Mouse (Mus musculus): ENCODE results near the gene Hs3st6.
A peak's percentile ranks its signal among the peaks of the same experiment; 100 is the strongest.

Hs3st6 gene

DNA sequence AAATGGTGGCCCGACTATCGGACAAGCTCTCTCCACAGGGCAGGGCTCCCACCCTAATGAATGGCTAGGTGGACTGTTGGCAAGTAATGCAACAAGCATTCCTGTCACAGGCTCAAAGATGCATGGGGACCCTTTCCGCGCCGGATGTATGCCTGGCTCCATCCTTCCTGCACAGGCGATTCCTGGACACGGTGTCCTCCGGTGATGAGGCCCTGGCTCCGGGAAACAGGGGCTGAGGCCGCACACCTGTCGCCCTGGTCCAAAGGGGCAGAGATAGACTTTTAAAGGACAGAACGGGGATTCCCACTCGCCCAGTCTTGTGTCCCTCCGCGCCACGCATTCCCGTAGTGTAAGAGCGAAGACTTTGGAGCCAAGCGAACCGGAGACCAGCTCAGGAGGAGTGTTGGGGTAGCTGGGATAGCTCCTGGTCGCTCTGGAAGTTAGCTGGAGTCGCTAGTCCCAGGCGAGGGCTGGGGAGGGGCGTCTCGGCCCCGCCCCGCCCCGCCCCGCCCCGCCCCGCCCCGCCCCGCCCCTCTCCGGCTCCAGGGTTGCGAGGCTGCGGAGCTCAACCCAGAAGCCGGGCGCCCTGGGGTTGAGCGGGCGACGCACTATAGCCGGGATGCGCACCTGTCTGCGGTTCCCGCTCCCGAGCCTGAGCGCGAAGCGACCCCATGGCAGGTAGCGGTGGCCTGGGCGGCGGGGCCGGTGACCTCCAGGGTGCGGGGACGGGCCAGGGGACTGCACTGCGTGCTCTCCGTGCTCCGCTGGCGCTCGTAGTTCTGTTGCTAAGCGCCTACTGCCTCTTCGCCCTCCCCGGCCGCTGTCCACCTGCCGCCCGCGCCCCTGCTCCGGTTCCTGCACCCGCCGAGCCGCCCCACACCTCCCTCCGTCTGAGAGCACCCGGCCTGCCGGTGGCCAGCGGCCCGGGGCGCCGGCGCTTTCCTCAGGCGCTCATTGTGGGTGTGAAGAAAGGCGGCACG lies at the start of gene Hs3st6:
Gene Hs3st6, plus strand, starts transcription at position 574 of the 980 bp plus-strand sequence.
- no peak for TF ChIP-seq GATA4 (IDR thresholded peaks at IDR 0.05; ENCODE audit: insufficient replicate concordance, low read length)

DNA sequence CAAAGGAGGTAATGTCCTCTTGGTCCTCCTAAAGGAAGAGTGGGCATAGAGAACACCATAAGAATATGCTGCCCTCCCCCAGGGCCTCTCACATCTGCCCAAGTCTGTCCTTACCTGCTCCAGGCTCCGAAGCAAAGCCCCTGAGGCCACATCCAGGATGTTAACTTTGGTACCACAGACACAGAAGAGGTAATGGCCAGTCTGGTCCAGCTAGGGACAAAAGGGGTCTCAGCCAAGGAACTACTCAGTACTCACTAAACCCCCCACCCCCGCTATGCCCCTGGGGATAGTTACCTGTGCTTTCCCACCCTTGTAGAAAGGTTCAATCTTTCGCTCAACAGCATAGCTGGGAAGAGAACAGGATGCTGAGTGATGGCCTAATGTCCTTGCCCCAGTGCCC lies 47.0 kb upstream of the Hs3st6 start:
- TF ChIP-seq GATA4 (IDR thresholded peaks at IDR 0.05; ENCODE audit: insufficient replicate concordance, low read length) = no peak

DNA sequence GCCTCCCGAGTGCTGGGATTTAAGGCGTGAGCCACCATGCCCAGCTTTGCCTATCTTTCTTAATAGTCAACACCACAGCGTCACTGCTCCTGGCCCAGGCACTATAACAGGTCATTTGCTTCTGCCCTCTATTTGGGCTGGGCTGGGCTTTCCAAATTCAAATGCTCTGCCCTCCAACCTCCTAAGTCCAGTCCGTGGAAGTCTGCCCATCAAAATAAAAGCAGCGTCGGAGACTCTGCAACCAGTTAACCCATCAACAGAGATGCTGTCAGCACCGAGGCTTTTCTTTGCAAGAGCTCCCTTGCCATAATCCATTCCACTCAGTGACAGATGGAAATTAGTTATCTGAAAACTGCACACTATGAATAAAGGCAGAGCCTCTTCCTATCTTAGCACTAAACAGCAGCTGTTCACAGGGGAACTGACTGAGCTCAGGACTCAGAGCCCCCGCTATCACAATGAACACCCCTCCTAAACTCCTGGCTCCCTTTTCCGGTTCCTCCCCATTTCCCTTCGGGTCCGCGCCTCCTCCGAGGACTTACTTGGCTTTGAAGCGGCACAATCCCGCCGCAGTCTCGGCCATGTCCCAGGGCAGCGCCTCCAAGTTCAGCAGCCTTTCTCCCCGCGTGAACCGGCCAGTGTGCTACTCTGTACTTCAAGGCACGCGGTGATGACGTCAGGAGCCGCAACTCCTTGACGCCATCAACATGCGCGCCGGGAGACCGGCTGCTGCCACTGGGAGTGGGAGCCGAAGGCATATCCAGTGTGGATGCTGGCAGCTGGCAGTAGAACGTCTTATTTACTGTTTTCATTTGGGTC lies 45.6 kb upstream of the Hs3st6 start, which contains the start of gene Tbl3:
Gene Tbl3, minus strand, starts transcription at position 679 of the 819 bp plus-strand sequence.
- peak; percentile 11; the same call in 1 of the 2 replicates for TF ChIP-seq GATA4 (IDR thresholded peaks at IDR 0.05; ENCODE audit: insufficient replicate concordance, low read length)

DNA sequence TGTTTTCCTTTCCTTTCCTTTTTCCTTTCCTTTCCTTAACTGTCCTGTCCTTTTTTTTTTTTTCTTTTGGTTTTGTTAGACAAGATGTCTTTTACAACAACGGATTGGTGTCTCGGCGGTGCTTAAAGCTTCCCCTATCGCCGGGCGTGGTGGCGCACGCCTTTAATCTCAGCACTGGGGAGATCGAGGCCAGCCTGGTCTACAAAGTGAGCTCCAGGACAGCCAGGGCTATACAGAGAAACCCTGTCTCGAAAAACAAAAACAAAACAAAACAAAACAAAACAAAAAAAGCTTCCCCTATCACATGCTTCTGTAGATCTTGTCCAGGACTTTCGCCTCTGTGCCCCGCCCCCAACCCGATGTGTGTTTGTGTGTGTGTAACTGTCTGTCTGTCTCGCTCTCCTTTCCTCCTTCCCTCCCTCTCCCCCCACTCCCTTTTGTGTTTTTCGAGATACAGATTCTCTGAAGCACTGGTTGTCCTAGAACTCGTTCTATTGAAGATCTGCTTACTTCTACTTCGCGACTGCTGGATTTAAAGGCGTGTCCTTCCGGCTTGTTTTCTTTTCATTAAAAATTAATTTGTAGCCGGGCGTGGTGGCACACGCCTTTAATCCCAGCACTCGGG lies 44.9 kb upstream of the Hs3st6 start:
- no peak for TF ChIP-seq GATA4 (IDR thresholded peaks at IDR 0.05; ENCODE audit: insufficient replicate concordance, low read length)

DNA sequence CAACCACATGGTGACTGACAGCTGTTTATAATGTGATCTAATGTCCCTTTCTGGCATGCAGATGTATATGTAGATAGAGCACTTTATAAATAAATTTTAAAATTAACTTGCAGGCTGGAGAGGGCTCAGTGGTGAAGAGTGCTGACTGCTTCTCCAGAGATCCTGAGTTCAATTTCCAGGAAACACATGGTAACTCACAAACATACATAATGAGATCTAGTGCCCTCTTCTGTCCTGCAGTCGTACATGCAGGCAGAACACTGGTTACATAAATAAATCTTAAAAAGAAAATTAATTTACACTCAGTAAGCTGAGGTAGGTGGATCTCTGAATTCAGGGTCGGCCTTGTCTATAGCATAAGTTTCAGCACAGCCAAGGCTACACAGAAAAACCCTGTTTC lies 44.1 kb upstream of the Hs3st6 start:
- no peak for TF ChIP-seq GATA4 (IDR thresholded peaks at IDR 0.05; ENCODE audit: insufficient replicate concordance, low read length)

DNA sequence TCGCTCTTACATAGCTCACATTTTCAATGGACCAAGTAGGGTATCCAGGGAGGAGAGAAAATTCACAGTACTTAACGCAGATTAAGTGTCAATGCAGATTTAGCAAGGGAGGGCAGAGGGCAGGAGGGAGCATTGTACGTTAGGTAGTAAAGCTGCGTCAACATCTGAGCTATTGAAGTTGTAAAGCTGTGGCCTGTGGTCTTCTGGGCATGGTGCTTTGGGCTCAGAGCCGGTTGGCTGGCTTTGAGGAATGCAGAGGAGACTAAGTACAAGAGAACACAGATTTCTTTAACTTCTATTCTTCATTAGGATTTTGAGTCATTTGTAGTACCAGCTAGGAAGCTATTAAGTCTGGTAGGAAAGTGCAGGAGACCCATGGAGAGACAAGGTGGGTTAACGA lies 37.2 kb upstream of the Hs3st6 start:
- TF ChIP-seq GATA4 (IDR thresholded peaks at IDR 0.05; ENCODE audit: insufficient replicate concordance, low read length) = no peak

DNA sequence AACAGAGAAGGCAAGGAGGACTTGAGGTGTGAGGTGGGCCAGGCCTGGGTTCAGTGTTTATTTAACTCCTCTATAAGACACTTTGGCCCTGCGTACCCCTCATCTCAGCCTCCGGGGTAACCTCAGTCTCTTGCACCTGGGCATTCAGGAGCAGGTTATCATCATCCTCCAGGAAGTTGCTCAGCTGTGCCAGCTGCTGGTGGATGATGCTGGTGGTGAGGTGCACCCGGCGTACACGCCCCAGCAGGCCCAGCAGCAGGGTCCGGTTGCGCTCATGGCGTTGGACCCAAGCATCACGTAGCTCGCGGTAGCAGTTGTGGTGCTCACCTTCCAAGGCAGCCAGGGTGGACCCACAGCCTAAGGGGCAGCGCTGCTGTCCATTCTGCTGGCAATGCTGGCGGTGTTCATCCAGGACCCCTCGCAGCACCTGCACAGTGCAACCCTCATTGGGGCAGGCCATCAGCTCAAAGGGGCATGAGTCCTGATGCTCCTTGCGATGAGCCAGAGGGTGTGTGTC lies 36.6 kb upstream of the Hs3st6 start:
- TF ChIP-seq GATA4 (IDR thresholded peaks at IDR 0.05; ENCODE audit: insufficient replicate concordance, low read length) = no peak

DNA sequence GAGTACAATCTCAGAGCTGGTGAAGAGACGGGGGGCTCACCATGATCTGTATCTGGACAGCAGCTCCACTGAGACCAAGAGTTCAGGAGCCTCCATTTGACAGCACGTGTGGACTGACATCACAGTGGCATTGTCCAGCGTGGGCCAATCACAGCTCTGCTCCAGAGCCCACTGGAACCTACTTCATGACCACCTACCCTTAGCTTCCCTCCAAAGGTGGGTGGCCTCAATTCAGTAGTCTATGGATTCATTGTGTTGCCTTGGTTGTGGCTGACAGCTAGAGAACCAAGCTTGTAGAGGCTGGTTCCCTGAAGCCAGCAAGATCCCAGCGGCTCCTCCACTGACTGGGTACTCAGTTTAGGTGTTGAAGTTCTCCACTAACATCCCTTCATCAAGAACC lies 34.8 kb upstream of the Hs3st6 start, which contains the start of the genes Rnf151 and Rps2:
Gene Rnf151, minus strand, starts transcription at position 121 of the 400 bp plus-strand sequence.
Gene Rps2, plus strand, starts transcription at position 174 of the 400 bp plus-strand sequence.
- TF ChIP-seq GATA4 (IDR thresholded peaks at IDR 0.05; ENCODE audit: insufficient replicate concordance, low read length) = no peak

DNA sequence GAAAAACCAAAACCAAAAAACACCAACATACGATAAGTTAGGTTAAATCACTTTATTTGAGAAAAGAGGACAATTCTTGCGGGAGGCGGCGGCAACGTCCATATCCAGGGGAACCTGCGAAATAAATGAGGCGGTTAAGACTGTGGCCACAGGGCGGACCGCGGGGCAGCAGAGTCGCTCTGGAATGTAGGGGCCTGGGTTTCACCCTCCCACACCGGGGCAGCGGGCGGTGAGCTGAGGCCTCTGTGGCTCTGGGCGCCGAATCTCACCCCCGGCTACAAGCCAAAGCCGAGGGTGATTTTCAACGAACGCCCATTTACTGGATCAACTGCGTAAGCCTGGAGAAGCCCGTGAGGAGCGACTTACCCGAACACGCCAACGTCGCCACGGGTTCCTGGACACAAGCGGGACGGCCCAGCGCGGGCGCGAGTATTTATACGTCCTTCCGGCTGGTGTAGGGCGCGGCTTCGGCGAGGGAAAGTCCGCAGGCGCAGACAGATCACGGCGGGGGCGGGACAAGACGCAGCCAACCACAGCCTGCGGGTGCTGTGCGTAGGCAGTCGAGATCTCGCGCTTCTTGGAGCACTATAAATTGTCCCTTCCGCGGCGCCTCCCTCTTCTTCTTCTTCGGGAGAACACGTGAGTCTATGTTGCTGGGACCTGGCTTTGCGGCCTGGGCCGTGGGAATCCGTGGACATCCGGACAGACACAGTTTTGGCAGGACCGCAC lies 33.1 kb upstream of the Hs3st6 start:
- TF ChIP-seq GATA4 (IDR thresholded peaks at IDR 0.05; ENCODE audit: insufficient replicate concordance, low read length) = no peak

DNA sequence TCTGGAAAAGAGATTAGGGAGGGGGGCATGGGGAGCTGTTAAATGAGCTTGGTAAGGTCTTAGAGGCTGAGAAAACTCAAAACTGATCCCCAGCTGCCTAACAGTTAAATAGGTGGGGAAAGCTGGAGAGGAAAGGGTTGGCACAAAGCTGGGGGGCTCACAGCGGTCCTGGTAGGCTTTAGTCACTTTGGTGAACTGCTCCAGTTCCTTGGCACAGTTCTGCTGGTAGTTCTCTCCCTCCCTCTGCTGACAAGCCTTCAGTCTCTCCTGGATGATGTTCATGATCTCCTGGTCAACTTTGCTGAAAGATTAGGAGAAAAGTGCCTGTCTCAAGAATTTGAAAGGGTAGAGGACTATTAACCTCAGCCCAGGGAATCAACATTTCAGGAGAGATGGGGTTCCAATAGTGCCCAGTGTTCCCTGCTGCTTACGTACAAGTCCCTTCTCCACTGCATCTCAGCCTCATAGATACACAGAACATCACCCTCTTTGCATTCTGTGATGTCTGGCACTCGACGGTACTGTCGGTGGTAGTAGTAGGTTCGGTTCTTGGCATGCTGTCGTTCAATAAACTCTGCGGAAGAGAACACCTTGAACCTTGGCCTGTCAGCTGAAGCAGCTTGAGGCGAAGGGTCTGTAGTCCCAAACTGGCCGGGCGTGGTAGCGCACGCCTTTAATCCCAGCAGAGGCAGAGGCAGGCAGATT lies 30.4 kb upstream of the Hs3st6 start:
- no peak for TF ChIP-seq GATA4 (IDR thresholded peaks at IDR 0.05; ENCODE audit: insufficient replicate concordance, low read length)

DNA sequence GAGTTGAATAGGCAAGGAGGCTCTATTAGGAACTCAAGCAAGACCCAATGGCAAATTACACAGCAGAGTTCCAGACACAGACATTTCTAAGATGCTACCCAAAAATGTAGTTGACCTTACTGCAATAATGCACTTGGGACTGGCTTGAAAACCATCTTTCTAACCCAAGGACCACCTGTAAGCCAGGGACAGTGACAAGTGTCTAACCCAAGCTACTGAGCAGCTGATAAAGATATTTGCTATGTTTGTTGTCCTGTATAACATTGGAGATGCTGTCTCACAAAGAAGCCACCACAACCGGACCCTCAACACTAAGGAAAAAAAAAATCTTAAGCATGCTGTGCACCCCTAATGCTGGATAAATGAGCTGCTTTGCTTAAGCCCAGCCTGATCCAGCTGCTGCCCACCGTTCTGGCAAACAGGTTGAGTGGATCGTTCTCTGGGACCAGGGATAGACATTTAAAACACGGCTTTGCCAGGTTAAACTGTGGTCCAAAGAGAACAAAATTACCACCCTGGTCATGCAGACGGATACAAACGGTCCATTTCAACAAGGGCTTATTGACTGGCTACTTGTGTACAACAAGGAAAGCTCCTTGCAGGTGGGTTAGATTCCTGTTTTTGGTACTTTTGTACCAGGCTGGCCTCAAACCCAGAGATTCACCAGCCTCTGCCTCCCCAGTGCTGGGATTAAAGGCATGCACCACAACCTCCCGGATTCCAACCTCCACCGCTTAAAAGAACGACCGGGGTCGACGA lies 29.5 kb upstream of the Hs3st6 start:
- TF ChIP-seq GATA4 (IDR thresholded peaks at IDR 0.05; ENCODE audit: insufficient replicate concordance, low read length) = no peak

DNA sequence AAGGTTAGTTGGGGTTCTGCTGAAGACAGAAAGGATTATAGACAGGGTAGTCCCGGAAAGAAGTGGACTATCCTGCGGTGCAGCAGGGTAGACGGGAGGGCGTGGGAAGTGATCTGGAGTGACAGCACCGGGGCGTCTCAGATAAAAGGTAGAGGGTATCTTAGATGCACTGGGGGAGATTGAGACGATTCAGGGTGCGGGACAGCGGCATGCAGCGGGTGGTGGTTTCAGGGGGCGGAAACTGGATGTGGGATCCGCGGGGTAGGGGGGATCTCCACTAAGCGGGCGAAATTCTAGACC lies 29.0 kb upstream of the Hs3st6 start:
- no peak for TF ChIP-seq GATA4 (IDR thresholded peaks at IDR 0.05; ENCODE audit: insufficient replicate concordance, low read length)

DNA sequence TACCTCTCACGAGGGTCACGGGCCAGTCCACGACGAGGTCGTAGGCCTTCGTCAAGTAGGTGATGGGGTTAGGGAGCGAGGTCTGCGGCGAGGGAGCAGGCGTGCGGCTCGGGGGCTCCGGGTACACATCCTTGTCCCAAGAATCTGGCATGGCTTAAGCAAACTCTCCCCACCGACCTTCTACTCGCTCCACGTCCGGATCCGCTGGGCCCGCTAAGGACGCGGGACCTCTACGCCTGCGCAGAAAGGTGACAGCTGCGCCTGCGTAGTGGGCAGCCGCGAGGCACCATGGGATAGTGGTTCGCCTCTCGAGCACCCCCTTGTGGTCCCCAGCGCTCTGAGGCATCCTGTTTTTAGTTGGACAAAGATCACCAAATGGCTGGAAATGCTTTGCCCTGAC lies 28.6 kb upstream of the Hs3st6 start, which contains the start of gene Ndufb10:
Gene Ndufb10, minus strand, starts transcription at position 295 of the 400 bp plus-strand sequence.
- TF ChIP-seq GATA4 (IDR thresholded peaks at IDR 0.05; ENCODE audit: insufficient replicate concordance, low read length) = no peak
